Mouse (Mus musculus): ENCODE measurements around the gene Ocel1. TPM values are rescaled to one million over a fixed set of nuclear protein-coding genes. Genes with fewer than 3 reads are reported as not detected.
A peak's percentile ranks its signal among the peaks of the same experiment; 100 is the strongest.

Gene Ocel1
- polyA plus RNA-seq, 1 experiment from 2014 or later = 4.2 TPM

- ATAC-seq (ENCODE audit: low FRiP score, low TSS enrichment) = peak; percentile 77
- no peaks in the 10 kb centered on the region for H3K27me3 ChIP-seq (ENCODE audit: control insufficient read depth, insufficient read depth, low read length)
- H3K27ac ChIP-seq (replicated peaks; ENCODE audit: low read depth, low read length) = peak within 1 kb of the TSS; percentile 93
- WGBS = under 1% methylated on average over 56 of the region's 56 CpGs
- peaks cover 14% of the 10 kb centered on the region for H3K4me1 ChIP-seq (ENCODE audit: control insufficient read depth, insufficient read depth, low read length)
- peaks cover 12% of the 10 kb centered on the region; the same call in 1 of the 2 replicates for H3K36me3 ChIP-seq (ENCODE audit: control insufficient read depth, insufficient read depth, low read length)
- H3K9me3 ChIP-seq (ENCODE audit: control insufficient read depth, low read length) = no peaks in the 10 kb centered on the region
- H3K9ac ChIP-seq (replicated peaks; ENCODE audit: low read length) = peak within 1 kb of the TSS; percentile 52
- peak within 1 kb of the TSS; percentile 64 for H3K4me3 ChIP-seq (replicated peaks; ENCODE audit: low read depth, low read length)
- DNase-seq = peak; percentile 95
- peak within 1 kb of the TSS; percentile 73 for H3K4me2 ChIP-seq (ENCODE audit: low read length)
Observed at GRCm38 (mm10) chr8:71366771-71367528, 4.1 kb upstream of the Ocel1 start, which contains the start of gene Use1. Gene Use1, plus strand, starts transcription at chr8:71366848.

- no peak for ATAC-seq (ENCODE audit: low FRiP score, low TSS enrichment)
- WGBS = 56% methylated on average over 17 of the region's 17 CpGs
- no peak for DNase-seq
Observed at GRCm38 (mm10) chr8:71367529-71368176, 3.4 kb upstream of the Ocel1 start.

DNA sequence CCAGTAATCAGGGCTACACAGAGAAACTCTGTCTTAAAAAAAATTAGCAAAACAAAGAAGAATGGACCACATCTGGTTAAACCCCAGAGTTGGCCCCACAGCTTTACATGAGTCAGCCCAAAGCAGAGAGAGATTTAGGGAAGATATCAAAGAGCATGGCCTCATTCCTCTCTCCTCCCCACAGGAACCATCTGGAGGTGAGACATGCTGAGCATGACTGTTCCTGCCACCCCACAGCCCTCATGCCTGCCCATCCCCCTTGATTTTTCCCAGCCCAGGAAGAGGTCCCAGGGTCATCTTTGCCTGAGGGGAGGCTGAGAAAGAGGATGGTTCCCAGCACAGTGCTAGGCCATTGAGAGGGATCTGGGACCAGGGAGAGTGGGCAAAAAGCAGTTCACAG is 2.7 kb upstream of the Ocel1 start:
- Histone ChIP-seq H3K36me3 (ENCODE audit: control insufficient read depth, insufficient read depth, low read length) (peaks cover 12% of the 10 kb centered on the region; the same call in 1 of the 2 replicates), H3K4me2 (ENCODE audit: low read length) (no peak overlapping the region; the same call in 1 of the 2 replicates)

More at GRCm38 (mm10) chr8:71367529-71368176, 3.4 kb upstream of the Ocel1 start:
- Histone ChIP-seq H3K9me3 (ENCODE audit: control insufficient read depth, low read length) (no peaks in the 10 kb centered on the region), H3K9ac (replicated peaks; ENCODE audit: low read length) (peak overlapping the region; percentile 52), H3K4me1 (ENCODE audit: control insufficient read depth, insufficient read depth, low read length) (peaks cover 14% of the 10 kb centered on the region), H3K27ac (replicated peaks; ENCODE audit: low read depth, low read length) (peak overlapping the region; percentile 93), H3K36me3 (ENCODE audit: control insufficient read depth, insufficient read depth, low read length) (peaks cover 12% of the 10 kb centered on the region; the same call in 1 of the 2 replicates), H3K27me3 (ENCODE audit: control insufficient read depth, insufficient read depth, low read length) (no peaks in the 10 kb centered on the region), H3K4me3 (replicated peaks; ENCODE audit: low read depth, low read length) (peak overlapping the region; percentile 64), H3K4me2 (ENCODE audit: low read length) (peak overlapping the region; percentile 73)

GRCm38 (mm10) chr8:71369040-71369718 is 1.9 kb upstream of the Ocel1 start:
- WGBS = 97% methylated on average over 10 of the region's 10 CpGs
- peaks cover 15% of the 10 kb centered on the region; the same call in 1 of the 2 replicates for H3K36me3 ChIP-seq (ENCODE audit: control insufficient read depth, insufficient read depth, low read length)
- peaks cover 14% of the 10 kb centered on the region for H3K4me1 ChIP-seq (ENCODE audit: control insufficient read depth, insufficient read depth, low read length)
- no peak overlapping the region for H3K4me2 ChIP-seq (ENCODE audit: low read length)
- no peak overlapping the region for H3K27ac ChIP-seq (replicated peaks; ENCODE audit: low read depth, low read length)
- no peak for DNase-seq
- no peak overlapping the region for H3K4me3 ChIP-seq (replicated peaks; ENCODE audit: low read depth, low read length)
- H3K9ac ChIP-seq (replicated peaks; ENCODE audit: low read length) = no peak overlapping the region
- H3K27me3 ChIP-seq (ENCODE audit: control insufficient read depth, insufficient read depth, low read length) = no peaks in the 10 kb centered on the region
- H3K9me3 ChIP-seq (ENCODE audit: control insufficient read depth, low read length) = no peaks in the 10 kb centered on the region
- ATAC-seq (ENCODE audit: low FRiP score, low TSS enrichment) = no peak

More for the DNA sequence above, 2.7 kb upstream of the Ocel1 start:
- Histone ChIP-seq H3K27ac (replicated peaks; ENCODE audit: low read depth, low read length) (no peak overlapping the region), H3K27me3 (ENCODE audit: control insufficient read depth, insufficient read depth, low read length) (no peaks in the 10 kb centered on the region), H3K9ac (replicated peaks; ENCODE audit: low read length) (no peak overlapping the region), H3K4me3 (replicated peaks; ENCODE audit: low read depth, low read length) (0 out of 2 replicates have a peak overlapping the region, but pooled peaks have one; percentile 64), H3K9me3 (ENCODE audit: control insufficient read depth, low read length) (no peaks in the 10 kb centered on the region), H3K4me1 (ENCODE audit: control insufficient read depth, insufficient read depth, low read length) (peaks cover 14% of the 10 kb centered on the region)
- DNase-seq (no peak), ATAC-seq (ENCODE audit: low FRiP score, low TSS enrichment) (no peak)

DNA sequence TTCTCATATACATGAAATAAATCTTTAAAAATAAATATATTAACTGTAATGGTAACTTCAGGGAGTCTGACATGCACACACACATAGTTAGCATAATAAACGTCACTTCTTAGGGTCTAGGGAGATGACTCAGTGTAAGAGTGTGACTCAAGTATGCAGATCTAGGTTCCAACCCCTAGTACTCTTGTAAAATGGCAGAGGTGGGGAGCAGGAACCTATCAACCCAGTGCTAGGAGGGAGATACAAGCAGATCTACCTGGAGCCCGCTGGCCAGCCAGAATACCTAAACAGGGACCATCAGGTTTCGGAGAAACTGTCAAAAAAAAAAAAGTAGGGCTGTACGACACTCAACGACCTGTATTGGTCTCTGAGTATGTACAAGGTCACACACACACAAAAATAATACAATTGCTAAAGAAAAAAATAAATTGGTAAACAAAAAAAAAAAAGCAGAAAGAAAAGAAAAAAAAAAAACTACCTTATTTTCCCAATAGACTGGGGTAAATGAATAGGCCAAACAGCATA is 325 bp upstream of the Ocel1 start:
- Histone ChIP-seq H3K4me1 (ENCODE audit: control insufficient read depth, insufficient read depth, low read length) (peaks cover 19% of the 10 kb centered on the region), H3K27me3 (ENCODE audit: control insufficient read depth, insufficient read depth, low read length) (no peaks in the 10 kb centered on the region), H3K9me3 (ENCODE audit: control insufficient read depth, low read length) (no peaks in the 10 kb centered on the region), H3K27ac (replicated peaks; ENCODE audit: low read depth, low read length) (peak overlapping the region; percentile 78), H3K4me2 (ENCODE audit: low read length) (peak overlapping the region; percentile 56), H3K9ac (replicated peaks; ENCODE audit: low read length) (no peak overlapping the region; the same call in 1 of the 2 replicates), H3K36me3 (ENCODE audit: control insufficient read depth, insufficient read depth, low read length) (peaks cover 19% of the 10 kb centered on the region; the same call in 1 of the 2 replicates), H3K4me3 (replicated peaks; ENCODE audit: low read depth, low read length) (peak overlapping the region; percentile 68)
- DNase-seq = no peak
- WGBS = 25% methylated on average over 5 of the region's 5 CpGs
- ATAC-seq (ENCODE audit: low FRiP score, low TSS enrichment) = no peak

GRCm38 (mm10) chr8:71372427-71372826 is 1.3 kb downstream of the Ocel1 start:
- no peak for DNase-seq
- peaks cover 26% of the 10 kb centered on the region for H3K4me1 ChIP-seq (ENCODE audit: control insufficient read depth, insufficient read depth, low read length)

GRCm38 (mm10) chr8:71373000-71373399 is 1.9 kb downstream of the Ocel1 start:
- ATAC-seq (ENCODE audit: low FRiP score, low TSS enrichment) = no peak

More at GRCm38 (mm10) chr8:71372427-71372826, 1.3 kb downstream of the Ocel1 start:
- ATAC-seq (ENCODE audit: low FRiP score, low TSS enrichment) = no peak
- no peaks in the 10 kb centered on the region for H3K9me3 ChIP-seq (ENCODE audit: control insufficient read depth, low read length)
- peaks cover 19% of the 10 kb centered on the region; the same call in 1 of the 2 replicates for H3K36me3 ChIP-seq (ENCODE audit: control insufficient read depth, insufficient read depth, low read length)
- WGBS = 82% methylated on average over 12 of the region's 12 CpGs
- H3K4me3 ChIP-seq (replicated peaks; ENCODE audit: low read depth, low read length) = no peak overlapping the region
- H3K9ac ChIP-seq (replicated peaks; ENCODE audit: low read length) = no peak overlapping the region
- H3K4me2 ChIP-seq (ENCODE audit: low read length) = no peak overlapping the region
- H3K27ac ChIP-seq (replicated peaks; ENCODE audit: low read depth, low read length) = no peak overlapping the region
- peaks cover 7% of the 10 kb centered on the region; the same call in 1 of the 2 replicates for H3K27me3 ChIP-seq (ENCODE audit: control insufficient read depth, insufficient read depth, low read length)

DNA sequence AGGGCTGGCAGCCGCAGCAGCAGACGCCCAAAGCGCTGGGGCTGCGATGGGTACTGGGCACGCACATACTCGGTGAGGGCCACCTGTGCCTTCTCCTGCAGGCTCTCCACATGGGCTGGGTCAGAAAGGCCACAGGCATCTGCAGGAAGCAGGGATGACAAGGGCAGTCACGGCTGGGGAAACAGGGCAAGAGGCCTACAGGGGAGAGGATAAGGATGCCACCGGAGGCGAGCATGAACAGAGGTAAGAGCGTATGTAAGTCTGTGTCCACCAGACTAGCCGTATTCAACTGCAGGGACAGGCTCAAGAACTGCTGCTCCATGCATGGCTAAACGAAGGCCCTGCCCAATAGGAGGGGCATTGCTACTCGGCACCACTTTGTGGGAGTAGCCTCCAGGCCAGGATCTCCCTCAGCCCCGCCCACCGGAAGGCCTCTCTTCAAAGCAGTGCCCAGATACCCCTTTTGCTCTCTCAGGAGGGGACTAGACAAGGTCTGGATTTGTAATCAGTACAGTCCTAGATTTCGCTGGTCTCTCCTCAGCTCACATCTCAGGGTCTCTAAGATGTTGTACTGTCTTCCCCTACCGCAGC is 3.6 kb downstream of the Ocel1 start:
- Histone ChIP-seq H3K4me2 (ENCODE audit: low read length) (no peak overlapping the region), H3K36me3 (ENCODE audit: control insufficient read depth, insufficient read depth, low read length) (peaks cover 9% of the 10 kb centered on the region; the same call in 1 of the 2 replicates), H3K4me1 (ENCODE audit: control insufficient read depth, insufficient read depth, low read length) (peaks cover 29% of the 10 kb centered on the region), H3K9me3 (ENCODE audit: control insufficient read depth, low read length) (no peaks in the 10 kb centered on the region), H3K27ac (replicated peaks; ENCODE audit: low read depth, low read length) (no peak overlapping the region), H3K27me3 (ENCODE audit: control insufficient read depth, insufficient read depth, low read length) (peaks cover 7% of the 10 kb centered on the region; the same call in 1 of the 2 replicates), H3K9ac (replicated peaks; ENCODE audit: low read length) (no peak overlapping the region), H3K4me3 (replicated peaks; ENCODE audit: low read depth, low read length) (no peak overlapping the region)
- DNase-seq (no peak), ATAC-seq (ENCODE audit: low FRiP score, low TSS enrichment) (no peak)
- 70% methylated on average over 17 of the region's 17 CpGs for WGBS

More at GRCm38 (mm10) chr8:71373000-71373399, 1.9 kb downstream of the Ocel1 start:
- WGBS = 93% methylated on average over 3 of the region's 3 CpGs
- Histone ChIP-seq H3K36me3 (ENCODE audit: control insufficient read depth, insufficient read depth, low read length) (peaks cover 19% of the 10 kb centered on the region; the same call in 1 of the 2 replicates), H3K4me1 (ENCODE audit: control insufficient read depth, insufficient read depth, low read length) (peaks cover 21% of the 10 kb centered on the region), H3K27me3 (ENCODE audit: control insufficient read depth, insufficient read depth, low read length) (peaks cover 7% of the 10 kb centered on the region; the same call in 1 of the 2 replicates), H3K9ac (replicated peaks; ENCODE audit: low read length) (no peak overlapping the region), H3K27ac (replicated peaks; ENCODE audit: low read depth, low read length) (no peak overlapping the region), H3K4me3 (replicated peaks; ENCODE audit: low read depth, low read length) (no peak overlapping the region), H3K4me2 (ENCODE audit: low read length) (no peak overlapping the region), H3K9me3 (ENCODE audit: control insufficient read depth, low read length) (no peaks in the 10 kb centered on the region)
- no peak for DNase-seq
